Mouse (Mus musculus): Measurements from ENCODE around the gene Prkar2b. TPM values are rescaled to one million over a fixed set of nuclear protein-coding genes. Genes with fewer than 3 reads are reported as not detected.

Prkar2b gene
- polyA plus RNA-seq, 1 experiment from 2014 or later = 22.6 TPM

DNA sequence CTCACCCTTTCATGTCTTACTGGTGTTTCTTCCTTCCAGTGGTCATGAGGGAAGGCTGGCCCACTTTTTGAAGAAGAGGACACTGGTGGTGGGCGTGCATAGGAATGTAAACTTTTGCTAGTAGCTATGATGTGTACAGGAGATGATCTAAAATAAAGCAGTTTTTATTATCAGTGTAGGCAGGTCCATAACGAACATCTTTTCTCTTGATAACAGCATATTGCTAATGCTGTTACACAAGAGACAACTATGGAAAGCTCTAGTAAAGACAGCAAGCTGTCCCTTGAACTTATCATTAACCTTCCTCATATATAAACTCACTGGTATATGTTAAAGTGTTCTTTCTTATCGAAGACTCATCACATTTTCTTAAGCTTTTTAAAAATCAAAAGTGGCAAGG is 123.5 kb downstream of the Prkar2b start:
- Histone ChIP-seq H3K36me3 (ENCODE audit: control insufficient read depth, insufficient read depth, low read length) (peaks cover 18% of the 10 kb centered on the region), H3K27me3 (ENCODE audit: control insufficient read depth, insufficient read depth, low read length) (no peaks in the 10 kb centered on the region)

DNA sequence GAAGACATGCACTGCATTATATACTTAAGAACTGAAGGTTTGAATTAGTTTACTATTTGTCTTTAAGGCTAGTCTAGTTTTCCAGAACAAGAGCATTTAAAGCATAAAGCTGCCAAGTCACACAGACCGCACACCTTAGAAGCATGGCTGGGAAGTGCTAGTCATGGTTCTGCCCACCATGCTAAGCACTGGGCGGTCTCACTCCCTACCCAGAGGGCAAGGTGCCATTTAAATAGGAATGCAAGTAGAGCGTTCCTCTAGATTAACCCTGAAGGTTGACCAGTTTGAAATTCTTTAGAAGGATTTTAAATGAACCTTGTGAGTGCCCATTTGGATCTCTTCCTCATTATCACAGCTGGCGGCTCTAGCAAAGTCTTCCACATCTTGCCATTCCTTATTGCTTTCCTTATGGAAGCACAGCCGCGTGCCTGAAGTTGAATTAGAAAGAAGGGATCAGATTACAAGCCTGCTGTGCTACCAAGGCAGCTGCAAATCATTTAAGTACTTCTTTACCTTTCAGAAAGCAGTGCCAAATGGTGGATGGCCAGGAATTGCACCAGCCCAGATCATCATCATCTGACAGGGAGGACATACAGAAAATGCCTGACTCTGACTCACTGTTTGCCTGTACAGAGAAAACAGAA is 124.3 kb downstream of the Prkar2b start:
- 56% methylated on average over 6 of the region's 6 CpGs for WGBS
- Histone ChIP-seq H3K4me1 (ENCODE audit: control insufficient read depth, insufficient read depth, low read length) (no peaks in the 10 kb centered on the region), H3K9me3 (replicated peaks; ENCODE audit: control insufficient read depth, low read length) (no peaks in the 10 kb centered on the region), H3K9ac (ENCODE audit: low read length) (no peak overlapping the region), H3K36me3 (ENCODE audit: control insufficient read depth, insufficient read depth, low read length) (peaks cover 16% of the 10 kb centered on the region), H3K27ac (ENCODE audit: low read length) (no peak overlapping the region), H3K27me3 (ENCODE audit: control insufficient read depth, insufficient read depth, low read length) (no peaks in the 10 kb centered on the region), H3K4me3 (replicated peaks; ENCODE audit: low read length) (no peak overlapping the region), H3K4me2 (ENCODE audit: low read depth, low read length) (no peak overlapping the region)
- no peak for ATAC-seq (ENCODE audit: insufficient read depth, low FRiP score)

More for the DNA sequence above, 123.5 kb downstream of the Prkar2b start:
- no peaks in the 10 kb centered on the region for H3K4me1 ChIP-seq (ENCODE audit: control insufficient read depth, insufficient read depth, low read length)
- no peak for ATAC-seq (ENCODE audit: insufficient read depth, low FRiP score)
- H3K4me3 ChIP-seq (replicated peaks; ENCODE audit: low read length) = no peak overlapping the region
- H3K4me2 ChIP-seq (ENCODE audit: low read depth, low read length) = no peak overlapping the region
- 87% methylated on average over 3 of the region's 3 CpGs for WGBS
- H3K27ac ChIP-seq (ENCODE audit: low read length) = no peak overlapping the region
- no peak overlapping the region for H3K9ac ChIP-seq (ENCODE audit: low read length)
- no peaks in the 10 kb centered on the region for H3K9me3 ChIP-seq (replicated peaks; ENCODE audit: control insufficient read depth, low read length)

DNA sequence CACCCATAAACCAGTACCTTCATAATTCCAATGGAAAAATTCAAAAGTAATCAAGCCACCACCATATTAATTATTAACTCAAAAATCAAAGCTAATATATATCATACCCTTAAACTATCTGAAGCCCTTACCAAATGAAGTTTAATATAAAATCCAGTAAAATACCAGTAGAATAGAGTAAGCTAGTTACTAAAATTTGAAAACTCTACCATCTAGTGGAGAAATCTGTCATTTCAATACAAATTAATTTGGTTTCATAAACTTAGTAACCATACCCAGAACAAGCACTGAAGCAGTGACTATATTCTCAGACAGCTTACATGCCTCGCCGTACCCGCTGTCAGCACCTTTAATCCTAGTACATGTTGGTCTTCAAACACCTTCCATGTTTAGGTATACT is 129.3 kb downstream of the Prkar2b start:
- 98% methylated on average over 3 of the region's 3 CpGs for WGBS
- Histone ChIP-seq H3K4me2 (ENCODE audit: low read depth, low read length) (no peak overlapping the region), H3K36me3 (ENCODE audit: control insufficient read depth, insufficient read depth, low read length) (peaks cover 8% of the 10 kb centered on the region; the same call in 1 of the 2 replicates), H3K4me1 (ENCODE audit: control insufficient read depth, insufficient read depth, low read length) (no peaks in the 10 kb centered on the region), H3K9me3 (replicated peaks; ENCODE audit: control insufficient read depth, low read length) (no peaks in the 10 kb centered on the region), H3K4me3 (replicated peaks; ENCODE audit: low read length) (no peak overlapping the region), H3K27me3 (ENCODE audit: control insufficient read depth, insufficient read depth, low read length) (no peaks in the 10 kb centered on the region), H3K27ac (ENCODE audit: low read length) (no peak overlapping the region), H3K9ac (ENCODE audit: low read length) (no peak overlapping the region)
- no peak for ATAC-seq (ENCODE audit: insufficient read depth, low FRiP score)

DNA sequence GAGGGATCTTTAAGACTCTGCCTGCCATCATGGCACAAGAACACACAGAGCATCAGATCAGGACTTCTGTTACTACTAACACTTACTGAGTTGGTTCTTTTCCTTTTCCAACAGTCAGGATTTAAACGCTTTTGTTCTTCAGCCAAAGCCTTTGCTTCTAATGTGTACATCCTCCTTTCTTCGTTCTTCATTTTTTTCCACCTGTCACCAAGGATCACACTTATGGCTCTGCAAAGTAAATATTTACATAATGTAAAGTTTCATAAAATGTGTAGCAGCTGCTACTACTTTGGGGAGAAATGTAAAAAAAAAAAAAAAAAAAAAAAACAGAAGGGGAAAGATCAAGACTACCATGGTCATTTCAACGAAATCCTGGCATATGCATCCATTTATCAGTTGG is 132.6 kb downstream of the Prkar2b start:
- H3K4me1 ChIP-seq (ENCODE audit: control insufficient read depth, insufficient read depth, low read length) = no peaks in the 10 kb centered on the region
- no peak overlapping the region for H3K9ac ChIP-seq (ENCODE audit: low read length)
- 38% methylated on average over 3 of the region's 3 CpGs for WGBS
- H3K4me3 ChIP-seq (replicated peaks; ENCODE audit: low read length) = no peak overlapping the region
- no peak overlapping the region for H3K27ac ChIP-seq (ENCODE audit: low read length)
- H3K9me3 ChIP-seq (replicated peaks; ENCODE audit: control insufficient read depth, low read length) = no peaks in the 10 kb centered on the region
- H3K36me3 ChIP-seq (ENCODE audit: control insufficient read depth, insufficient read depth, low read length) = peaks cover 10% of the 10 kb centered on the region; the same call in 1 of the 2 replicates
- no peak overlapping the region for H3K4me2 ChIP-seq (ENCODE audit: low read depth, low read length)
- no peaks in the 10 kb centered on the region for H3K27me3 ChIP-seq (ENCODE audit: control insufficient read depth, insufficient read depth, low read length)
- ATAC-seq (ENCODE audit: insufficient read depth, low FRiP score) = no peak

- 67% methylated on average over 4 of the region's 4 CpGs for WGBS
- H3K4me1 ChIP-seq (ENCODE audit: control insufficient read depth, insufficient read depth, low read length) = no peaks in the 10 kb centered on the region
- peaks cover 10% of the 10 kb centered on the region; the same call in 1 of the 2 replicates for H3K36me3 ChIP-seq (ENCODE audit: control insufficient read depth, insufficient read depth, low read length)
- ATAC-seq (ENCODE audit: insufficient read depth, low FRiP score) = peak; percentile 62; the same call in 1 of the 2 replicates
- H3K9ac ChIP-seq (ENCODE audit: low read length) = no peak overlapping the region
- H3K27me3 ChIP-seq (ENCODE audit: control insufficient read depth, insufficient read depth, low read length) = no peaks in the 10 kb centered on the region
- no peak overlapping the region for H3K4me3 ChIP-seq (replicated peaks; ENCODE audit: low read length)
- H3K9me3 ChIP-seq (replicated peaks; ENCODE audit: control insufficient read depth, low read length) = no peaks in the 10 kb centered on the region
- H3K27ac ChIP-seq (ENCODE audit: low read length) = no peak overlapping the region
- no peak overlapping the region for H3K4me2 ChIP-seq (ENCODE audit: low read depth, low read length)
Observed at GRCm38 (mm10) chr12:31926661-31927061, 134.4 kb downstream of the Prkar2b start.

- 88% methylated on average over 6 of the region's 6 CpGs for WGBS
- no peaks in the 10 kb centered on the region for H3K27me3 ChIP-seq (ENCODE audit: control insufficient read depth, insufficient read depth, low read length)
- H3K4me2 ChIP-seq (ENCODE audit: low read depth, low read length) = no peak overlapping the region
- H3K9me3 ChIP-seq (replicated peaks; ENCODE audit: control insufficient read depth, low read length) = no peaks in the 10 kb centered on the region
- no peak overlapping the region for H3K9ac ChIP-seq (ENCODE audit: low read length)
- H3K27ac ChIP-seq (ENCODE audit: low read length) = no peak overlapping the region
- ATAC-seq (ENCODE audit: insufficient read depth, low FRiP score) = no peak
- peaks cover 10% of the 10 kb centered on the region; the same call in 1 of the 2 replicates for H3K36me3 ChIP-seq (ENCODE audit: control insufficient read depth, insufficient read depth, low read length)
- H3K4me3 ChIP-seq (replicated peaks; ENCODE audit: low read length) = no peak overlapping the region
- no peaks in the 10 kb centered on the region for H3K4me1 ChIP-seq (ENCODE audit: control insufficient read depth, insufficient read depth, low read length)
Observed at GRCm38 (mm10) chr12:31925343-31925742, 135.8 kb downstream of the Prkar2b start.

DNA sequence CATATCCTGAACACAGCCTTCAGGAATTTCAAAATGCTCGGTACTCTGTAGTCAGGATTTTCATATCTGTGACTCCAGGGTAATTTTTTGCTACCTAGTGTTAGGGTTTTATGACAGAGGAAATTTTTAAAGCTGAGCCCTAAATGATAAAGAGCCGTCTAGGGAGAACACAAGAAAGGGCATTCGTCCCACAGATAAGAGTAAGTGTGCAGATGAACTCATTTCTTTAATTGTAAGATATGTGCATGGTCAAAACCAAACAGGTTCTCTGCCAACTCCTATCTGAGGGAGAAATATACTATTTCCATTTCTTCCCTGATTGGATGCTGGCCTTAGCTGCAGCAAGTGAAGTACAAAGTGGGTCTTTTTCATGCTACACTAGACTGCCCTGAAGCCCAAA is 137.0 kb downstream of the Prkar2b start:
- Histone ChIP-seq H3K9ac (ENCODE audit: low read length) (no peak overlapping the region), H3K27ac (ENCODE audit: low read length) (no peak overlapping the region), H3K4me2 (ENCODE audit: low read depth, low read length) (no peak overlapping the region), H3K27me3 (ENCODE audit: control insufficient read depth, insufficient read depth, low read length) (no peaks in the 10 kb centered on the region), H3K4me3 (replicated peaks; ENCODE audit: low read length) (no peak overlapping the region), H3K4me1 (ENCODE audit: control insufficient read depth, insufficient read depth, low read length) (no peaks in the 10 kb centered on the region), H3K36me3 (ENCODE audit: control insufficient read depth, insufficient read depth, low read length) (peaks cover 10% of the 10 kb centered on the region; the same call in 1 of the 2 replicates), H3K9me3 (replicated peaks; ENCODE audit: control insufficient read depth, low read length) (no peaks in the 10 kb centered on the region)
- 77% methylated on average over 3 of the region's 3 CpGs for WGBS
- ATAC-seq (ENCODE audit: insufficient read depth, low FRiP score) = no peak

DNA sequence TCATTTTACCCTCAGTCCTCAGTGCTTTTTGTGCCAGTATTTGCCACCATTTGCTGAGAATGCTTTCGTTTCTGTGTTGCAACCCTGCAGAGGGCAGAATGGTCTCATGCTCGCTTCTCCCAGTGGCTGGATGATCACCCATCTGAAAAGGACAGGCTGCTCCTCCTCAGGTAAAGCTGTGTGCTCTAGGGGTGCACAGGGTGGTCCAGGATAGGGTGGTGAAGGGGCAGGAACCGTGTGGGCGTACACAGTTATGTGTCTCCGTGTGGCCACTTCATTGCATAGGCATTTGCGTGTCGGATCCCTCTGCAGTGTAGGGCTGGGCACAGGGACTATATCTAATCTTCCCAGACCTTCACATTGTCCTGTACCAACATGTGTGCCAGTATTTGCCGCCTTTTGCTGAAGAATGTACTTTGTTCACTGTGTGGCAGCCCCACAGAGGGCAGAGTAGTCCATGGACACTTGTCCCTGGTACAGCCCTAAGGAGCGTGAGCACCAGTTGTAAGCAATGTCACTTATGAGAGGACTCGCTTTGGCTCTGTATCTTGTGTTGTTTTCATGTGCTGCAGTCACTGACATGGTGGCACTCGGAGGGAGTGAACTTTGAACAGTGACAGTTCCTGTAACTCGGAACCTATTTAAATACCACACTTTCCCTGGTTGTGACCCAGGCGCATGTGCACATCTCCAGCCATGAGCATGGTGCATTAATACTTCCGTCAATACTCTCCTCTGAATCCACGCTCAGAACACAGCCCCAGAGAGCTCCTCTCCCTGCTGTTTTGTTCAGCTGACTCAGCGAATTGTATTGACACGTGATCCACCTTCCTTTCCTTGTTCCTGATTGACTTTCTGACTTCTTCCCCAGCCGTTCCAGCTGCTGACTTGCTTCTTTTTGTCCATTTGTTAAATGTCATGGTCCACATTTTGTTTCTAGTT is 140.4 kb downstream of the Prkar2b start:
- peaks cover 5% of the 10 kb centered on the region; the same call in 1 of the 2 replicates for H3K36me3 ChIP-seq (ENCODE audit: control insufficient read depth, insufficient read depth, low read length)
- H3K27me3 ChIP-seq (ENCODE audit: control insufficient read depth, insufficient read depth, low read length) = no peaks in the 10 kb centered on the region
- no peak overlapping the region for H3K4me3 ChIP-seq (replicated peaks; ENCODE audit: low read length)
- H3K4me2 ChIP-seq (ENCODE audit: low read depth, low read length) = no peak overlapping the region
- H3K9ac ChIP-seq (ENCODE audit: low read length) = no peak overlapping the region
- no peak; the same call in 1 of the 2 replicates for ATAC-seq (ENCODE audit: insufficient read depth, low FRiP score)
- WGBS = 79% methylated on average over 18 of the region's 18 CpGs
- no peaks in the 10 kb centered on the region for H3K9me3 ChIP-seq (replicated peaks; ENCODE audit: control insufficient read depth, low read length)
- H3K27ac ChIP-seq (ENCODE audit: low read length) = no peak overlapping the region
- no peaks in the 10 kb centered on the region for H3K4me1 ChIP-seq (ENCODE audit: control insufficient read depth, insufficient read depth, low read length)

GRCm38 (mm10) chr12:31917245-31917644 is 143.9 kb downstream of the Prkar2b start:
- H3K27ac ChIP-seq (ENCODE audit: low read length) = no peak overlapping the region
- H3K4me2 ChIP-seq (ENCODE audit: low read depth, low read length) = no peak overlapping the region
- no peaks in the 10 kb centered on the region for H3K27me3 ChIP-seq (ENCODE audit: control insufficient read depth, insufficient read depth, low read length)
- WGBS = 73% methylated on average over 5 of the region's 5 CpGs
- no peaks in the 10 kb centered on the region for H3K4me1 ChIP-seq (ENCODE audit: control insufficient read depth, insufficient read depth, low read length)
- no peaks in the 10 kb centered on the region for H3K36me3 ChIP-seq (ENCODE audit: control insufficient read depth, insufficient read depth, low read length)
- ATAC-seq (ENCODE audit: insufficient read depth, low FRiP score) = no peak
- no peak overlapping the region for H3K9ac ChIP-seq (ENCODE audit: low read length)
- no peak overlapping the region for H3K4me3 ChIP-seq (replicated peaks; ENCODE audit: low read length)
- no peaks in the 10 kb centered on the region for H3K9me3 ChIP-seq (replicated peaks; ENCODE audit: control insufficient read depth, low read length)

Data from stomach, embryonic 16.5 days (tissue).